Mouse (Mus musculus) C2C12 (cell line): ENCODE results near the gene Rabggta. TPM values are rescaled to one million over a fixed set of nuclear protein-coding genes. Genes with fewer than 3 reads are reported as not detected.

Source experiments
- H3K27me3 ChIP-seq: one replicate; pipeline ENCODE4 v1.6.1; 2011; ENCODE audit not compliant: control insufficient read depth, insufficient read depth, insufficient read length
- H3K36me3 ChIP-seq: one replicate; pipeline ENCODE4 v1.6.1; 2011; ENCODE audit not compliant: control insufficient read depth, insufficient read depth
- H3K4me3 ChIP-seq: one replicate; pipeline ENCODE4 v1.5.1; 2011; ENCODE audit warnings: mild to moderate bottlenecking, control low read depth; ENCODE audit not compliant: poor library complexity, insufficient read depth, severe bottlenecking
- H3K79me2 ChIP-seq: one replicate; pipeline ENCODE4 v1.6.1; 2011; ENCODE audit not compliant: control insufficient read depth, insufficient read depth
- H3K79me3 ChIP-seq: one replicate; pipeline ENCODE4 v1.6.1; 2011; ENCODE audit warnings: low read depth, control low read depth
- H3ac ChIP-seq: one replicate; pipeline ENCODE3; 2011; ENCODE audit warnings: low read depth; ENCODE audit not compliant: control insufficient read depth, insufficient read length
- CEBPB ChIP-seq: IDR thresholded peaks from one replicate; pipeline ENCODE4 v1.6.1; 2011; ENCODE audit warnings: low read depth, mild to moderate bottlenecking, control low read depth, moderate library complexity
- CTCF ChIP-seq: IDR thresholded peaks from one replicate; pipeline ENCODE4 v1.5.1; 2011; ENCODE audit not compliant: control insufficient read depth, insufficient read depth, insufficient read length
- FOSL1 ChIP-seq: IDR thresholded peaks from one replicate; pipeline ENCODE4 v1.8.0; 2011; ENCODE audit warnings: mild to moderate bottlenecking, low read length; ENCODE audit not compliant: poor library complexity, insufficient read depth, severe bottlenecking
- MAX ChIP-seq: IDR thresholded peaks from one replicate; pipeline ENCODE4 v1.6.1; 2011; ENCODE audit warnings: mild to moderate bottlenecking, control low read depth
- MYOD1 ChIP-seq: IDR thresholded peaks from one replicate; pipeline ENCODE4 v1.6.1; 2011; ENCODE audit warnings: low read depth; ENCODE audit not compliant: control insufficient read depth, insufficient read length
- MYOG ChIP-seq: IDR thresholded peaks from one replicate; pipeline ENCODE4 v1.6.1; 2011; ENCODE audit not compliant: control insufficient read depth, insufficient read length; ENCODE audit errors: extremely low read depth
- USF1 ChIP-seq: IDR thresholded peaks from one replicate; pipeline ENCODE4 v1.6.1; 2011; ENCODE audit warnings: low read depth, mild to moderate bottlenecking, control low read depth, moderate library complexity
- polyA plus RNA-seq: library from polyadenylated mRNA; unstranded; fragments of >200 nt; fragmentation: generic; extraction: Trizol; gene quantifications from one replicate; pipeline ENCODE4 v1.2.1, GENCODE M21; 2012; ENCODE audit warnings: missing spikeins

The Rabggta gene
- polyA plus RNA-seq, 1 experiment = 11.9 TPM

- Histone ChIP-seq H3K79me2 (no peaks in the 10 kb centered on the region), H3K27me3 (no peaks in the 10 kb centered on the region), H3K4me3 (no peak overlapping the region), H3K79me3 (no peaks in the 10 kb centered on the region), H3ac (no peak overlapping the region), H3K36me3 (no peaks in the 10 kb centered on the region)
- TF ChIP-seq CEBPB (no peak), MAX (no peak), MYOD1 (no peak), USF1 (no peak), MYOG (no peak), FOSL1 (no peak), CTCF (no peak)
These were observed 4.2 kb upstream of the Rabggta start for GRCm38 (mm10) chr14:55726261-55726660.

DNA sequence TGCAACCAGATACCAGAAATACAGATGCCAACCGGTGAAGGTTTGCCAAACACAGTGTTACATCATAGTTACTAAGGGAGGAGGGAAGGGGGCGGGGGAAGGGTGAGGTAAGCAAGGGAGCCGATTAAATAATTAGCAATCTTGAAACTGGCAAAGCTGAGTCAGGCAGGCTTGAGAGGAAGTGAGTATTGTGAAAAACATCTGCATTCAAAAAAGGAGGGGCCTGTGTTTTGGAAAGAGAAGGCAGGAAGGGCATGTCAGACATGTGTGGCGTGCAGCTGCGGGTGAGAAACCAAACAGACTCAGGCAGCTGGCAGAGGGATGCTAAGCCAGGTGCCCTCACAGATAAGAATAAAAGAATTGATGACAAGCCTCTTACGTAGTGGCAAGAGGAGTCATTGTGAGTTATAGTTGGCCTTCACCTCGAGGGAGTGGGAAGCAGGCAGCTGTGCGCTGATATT lies 2.4 kb upstream of the Rabggta start:
- H3ac ChIP-seq = no peak overlapping the region
- no peaks in the 10 kb centered on the region for H3K79me2 ChIP-seq
- TF ChIP-seq CTCF = no peak
- TF ChIP-seq USF1 = no peak
- TF ChIP-seq MYOG = no peak
- peak; percentile 89 for TF ChIP-seq MYOD1
- peak; percentile 74 for TF ChIP-seq MAX
- TF ChIP-seq CEBPB = peak; percentile 77
- TF ChIP-seq FOSL1 = no peak
- H3K4me3 ChIP-seq = no peak overlapping the region
- H3K36me3 ChIP-seq = no peaks in the 10 kb centered on the region
- no peaks in the 10 kb centered on the region for H3K79me3 ChIP-seq
- no peaks in the 10 kb centered on the region for H3K27me3 ChIP-seq

DNA sequence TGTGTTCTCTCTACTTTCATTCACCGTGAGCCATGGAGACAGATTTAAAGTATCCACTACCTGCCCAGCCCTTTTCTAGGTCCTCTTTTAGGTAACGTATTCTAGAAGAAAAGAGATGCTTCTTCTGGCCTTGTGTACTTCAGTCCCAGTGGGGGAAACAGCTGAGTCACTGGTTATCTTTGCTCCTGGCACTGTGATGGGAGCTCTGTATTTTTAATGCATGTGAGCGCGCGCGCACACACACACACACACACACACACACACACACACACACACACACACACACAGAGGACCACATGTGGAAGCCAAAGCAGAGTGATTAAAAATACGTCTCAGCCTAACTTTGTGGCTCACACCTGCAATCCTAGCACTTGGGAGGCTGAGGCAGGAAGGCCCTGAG lies 1.4 kb upstream of the Rabggta start:
- H3K79me2 ChIP-seq = no peaks in the 10 kb centered on the region
- TF ChIP-seq CEBPB = no peak
- TF ChIP-seq MYOD1 = no peak
- no peak for TF ChIP-seq CTCF
- H3K27me3 ChIP-seq = no peaks in the 10 kb centered on the region
- H3K36me3 ChIP-seq = peaks cover under 1% of the 10 kb centered on the region
- no peak overlapping the region for H3K4me3 ChIP-seq
- H3ac ChIP-seq = no peak overlapping the region
- no peaks in the 10 kb centered on the region for H3K79me3 ChIP-seq

DNA sequence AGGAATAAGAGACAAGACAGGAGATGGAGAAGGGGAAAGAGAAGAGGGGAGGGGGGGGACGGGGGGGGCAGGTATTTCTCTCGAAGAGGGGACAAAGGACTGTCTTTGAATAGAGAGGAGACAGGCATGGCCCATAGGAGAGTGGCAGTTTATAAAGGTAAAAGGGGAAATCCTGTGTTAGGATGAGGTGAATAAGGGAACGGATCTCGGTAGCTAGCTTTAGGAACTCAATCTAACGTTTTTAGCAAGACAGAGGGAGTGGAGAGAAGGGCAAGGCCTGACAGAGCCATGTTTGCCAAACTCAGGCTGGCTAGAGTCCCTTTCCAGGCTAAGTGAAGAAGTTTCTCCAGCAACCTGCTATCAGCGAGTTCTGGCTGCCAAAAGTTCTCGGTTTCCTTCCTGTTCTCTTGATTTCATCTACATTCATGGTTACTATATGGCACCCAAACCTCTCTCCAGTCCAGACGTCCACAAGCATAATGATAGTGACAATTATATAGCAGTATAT lies 429 bp upstream of the Rabggta start:
- TF ChIP-seq MAX (no peak), MYOG (no peak), MYOD1 (no peak), CEBPB (no peak), FOSL1 (no peak), USF1 (no peak), CTCF (no peak)
- no peak overlapping the region for H3ac ChIP-seq

GRCm38 (mm10) chr14:55721076-55721475 lies 987 bp downstream of the Rabggta start:
- Histone ChIP-seq H3K36me3 (peaks cover 8% of the 10 kb centered on the region), H3K79me3 (no peaks in the 10 kb centered on the region), H3K27me3 (no peaks in the 10 kb centered on the region), H3ac (no peak overlapping the region), H3K4me3 (peak overlapping the region; percentile 43), H3K79me2 (no peaks in the 10 kb centered on the region)
- TF ChIP-seq MYOG (no peak), CEBPB (peak; percentile 54), MYOD1 (no peak), MAX (no peak)

More for the DNA sequence above, 429 bp upstream of the Rabggta start:
- Histone ChIP-seq H3K79me3 (no peaks in the 10 kb centered on the region), H3K36me3 (peaks cover 3% of the 10 kb centered on the region), H3K79me2 (no peaks in the 10 kb centered on the region), H3K4me3 (peak overlapping the region; percentile 43), H3K27me3 (no peaks in the 10 kb centered on the region)

GRCm38 (mm10) chr14:55720666-55721065 lies 1.4 kb downstream of the Rabggta start:
- no peaks in the 10 kb centered on the region for H3K79me2 ChIP-seq
- no peaks in the 10 kb centered on the region for H3K79me3 ChIP-seq
- peaks cover 8% of the 10 kb centered on the region for H3K36me3 ChIP-seq
- no peak overlapping the region for H3ac ChIP-seq
- H3K4me3 ChIP-seq = no peak overlapping the region
- no peak for TF ChIP-seq FOSL1
- no peak for TF ChIP-seq CEBPB
- no peak for TF ChIP-seq MYOD1
- no peak for TF ChIP-seq USF1
- TF ChIP-seq MYOG = no peak
- TF ChIP-seq CTCF = no peak
- H3K27me3 ChIP-seq = no peaks in the 10 kb centered on the region
